ENCODE assay signal across 17 mouse cellular contexts in genomic region chr2:48065162-48065561, GRCm38 (mm10).
DNase-seq lines count a peak whose midpoint lies in the region; TF ChIP-seq lines count a peak whose summit lies in the region.
"Had no signal": no experiment of that assay in that cellular context is flagged by ENCODE, and none has a peak within 500 bp of the region (broad histone marks: within the 10 kb centered on the region; RNA-seq: fewer than 3 reads in every experiment).

No protein-coding gene starts in this region.

- H3K4me1 ChIP-seq in cerebellum, adult 2 months (ENCODE audit: control insufficient read depth, insufficient read depth, low read length) = no peaks in the 10 kb centered on the region
- H3K4me1 ChIP-seq: embryonic facial prominence, embryonic 13.5 days; embryonic facial prominence, embryonic 15.5 days; forebrain, embryonic 10.5 days; forebrain, embryonic 12.5 days had no signal

- no peak overlapping the region for H3K4me3 ChIP-seq in cerebellum, adult 2 months (replicated peaks; ENCODE audit: insufficient read depth, low read depth, low read length)
- H3K4me3 ChIP-seq: embryonic facial prominence, embryonic 13.5 days; embryonic facial prominence, embryonic 15.5 days; erythroblast, embryonic 14.5 days; forebrain, embryonic 10.5 days; forebrain, embryonic 12.5 days had no signal

- no peak for TF ChIP-seq POLR2A in cerebellum, adult 2 months (IDR thresholded peaks at IDR 0.05; ENCODE audit: borderline replicate concordance, insufficient read depth, low read length)

- intact Hi-C loops in left cerebral cortex, postnatal 4 days (cut with DNase I) = no loop called here
- intact Hi-C loops in left cerebral cortex, postnatal 14 days (cut with DNase I) = no loop called here

- DNase-seq in cerebellum, postnatal 14 days = peak; percentile 64 to 69
- no peak for DNase-seq in cerebellum, adult 2 months
- peak; percentile 15 for DNase-seq in left cerebral cortex, postnatal 4 days
- DNase-seq in left cerebral cortex, postnatal 14 days (ENCODE audit: low spot score in 2 of 2) = no peak
- DNase-seq: adrenal gland, adult 2 months; adrenal gland, postnatal 10 days; adrenal gland, postnatal 25 days; cerebellum, adult 11 months; cerebellum, adult 18-20 months; cerebellum, adult 9-10 months; cerebellum, postnatal 25 days; embryo, embryonic 11 days had no signal

- WGBS in cerebellum, adult 2 months = 43% methylated on average over 3 of the region's 3 CpGs

- H3K27me3 ChIP-seq in cerebellum, adult 2 months (ENCODE audit: control insufficient read depth, insufficient read depth, low read length) = no peaks in the 10 kb centered on the region; the same call in 1 of the 2 replicates
- H3K27me3 ChIP-seq: embryonic facial prominence, embryonic 13.5 days; embryonic facial prominence, embryonic 15.5 days; forebrain, embryonic 12.5 days had no signal

- no peak for TF ChIP-seq CTCF in cerebellum, adult 2 months (IDR thresholded peaks at IDR 0.05; ENCODE audit: borderline replicate concordance, insufficient read depth, low read depth, low read length)

- H3K27ac ChIP-seq in cerebellum, adult 2 months (ENCODE audit: insufficient read depth, low read length) = no peak overlapping the region
- H3K27ac ChIP-seq: embryonic facial prominence, embryonic 13.5 days; embryonic facial prominence, embryonic 15.5 days; forebrain, embryonic 10.5 days; forebrain, embryonic 12.5 days had no signal

Comparison
In these comparisons a context has a peak if more than half of its experiments do, and no peak if none do; other contexts are left out.
1. DNase-seq: peak in cerebellum, postnatal 14 days (2 of 2) and left cerebral cortex, postnatal 4 days (single experiment); none in cerebellum, adult 2 months (0 of 2) and left cerebral cortex, postnatal 14 days (0 of 2).